Mouse (Mus musculus): ENCODE measurements around the gene Wfdc11.
A peak's percentile ranks its signal among the peaks of the same experiment; 100 is the strongest.
"Not testable (repeated sequence)": the region's sequence is repeated elsewhere in the genome, so short reads cannot be mapped to it uniquely, and the experiment has no call there.

The Wfdc11 gene

GRCm38 (mm10) chr2:164673987-164674386 is at the start of gene Wfdc11:
Gene Wfdc11, minus strand, starts transcription at chr2:164674087.
- no peak for DNase-seq

DNA sequence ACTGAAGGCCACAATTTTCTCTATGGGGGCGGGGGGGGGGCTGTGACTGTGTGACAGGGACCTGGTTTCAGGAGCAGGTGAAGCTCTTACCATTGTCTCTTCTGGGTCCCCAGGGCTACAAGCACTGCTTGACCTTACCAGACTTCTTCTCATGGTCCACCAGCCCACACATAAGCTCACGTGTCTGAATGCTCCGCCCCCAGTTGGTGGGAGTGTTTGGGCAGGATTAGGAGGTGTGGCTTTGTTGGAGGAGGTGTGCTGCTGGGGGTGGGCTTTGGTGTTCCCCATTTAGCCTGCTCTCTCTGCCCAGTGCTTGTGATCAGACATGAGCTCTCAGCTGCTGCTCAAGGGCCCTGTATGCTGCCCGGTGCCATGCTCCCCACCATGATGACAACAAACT is 49.4 kb upstream of the Wfdc11 start:
- DNase-seq: no peak

- not testable (repeated sequence) for DNase-seq
These were observed 42.4 kb upstream of the Wfdc11 start for GRCm38 (mm10) chr2:164716194-164716786.

DNA sequence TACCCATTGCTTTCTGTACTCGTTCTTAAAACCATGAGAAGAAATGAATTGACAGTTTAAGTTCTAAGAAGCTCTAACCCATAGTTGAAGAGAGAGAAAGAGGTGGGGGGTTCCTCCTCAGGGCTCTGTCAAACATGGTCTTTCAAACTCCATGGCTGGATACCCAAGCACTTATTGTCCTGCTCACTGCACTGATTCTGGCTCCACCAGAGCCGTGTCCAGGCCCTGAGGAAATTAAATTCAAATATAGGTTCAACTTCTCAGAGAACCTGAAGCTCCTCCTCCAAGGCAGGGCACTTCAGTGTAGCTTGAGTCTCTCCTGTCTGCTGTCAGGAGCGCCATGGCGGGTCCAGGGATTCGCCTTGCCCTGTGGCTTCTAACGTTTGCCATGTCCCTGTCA is 41.1 kb upstream of the Wfdc11 start, which contains the start of gene Spint5:
Gene Spint5 (plus strand): TSS at position 301 of the 400 bp plus-strand sequence.
- DNase-seq: no peak

- no peak for DNase-seq
These were observed 32.1 kb upstream of the Wfdc11 start for GRCm38 (mm10) chr2:164705991-164706390.

DNA sequence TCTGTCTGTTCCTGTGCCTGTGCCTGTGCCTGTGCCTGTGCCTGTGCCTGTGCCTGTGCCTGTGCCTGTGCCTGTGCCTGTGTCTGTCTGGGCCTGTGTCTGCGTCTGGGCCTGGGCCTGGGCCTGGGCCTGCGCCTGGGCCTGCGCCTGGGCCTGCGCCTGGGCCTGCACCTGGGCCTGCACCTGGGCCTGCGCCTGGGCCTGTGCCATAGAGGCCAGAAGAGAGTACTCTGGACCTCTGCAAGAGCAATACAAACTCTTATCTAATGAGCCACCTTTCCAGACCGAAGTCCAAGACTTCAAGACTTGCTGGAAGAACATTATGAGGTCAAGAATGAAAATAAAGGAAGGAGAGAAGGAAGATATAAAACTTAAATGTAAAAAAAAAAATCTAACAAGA is 31.4 kb upstream of the Wfdc11 start:
- no peak for DNase-seq

GRCm38 (mm10) chr2:164704235-164704634 is 30.3 kb upstream of the Wfdc11 start:
- no peak for DNase-seq

GRCm38 (mm10) chr2:164701761-164702160 is 27.9 kb upstream of the Wfdc11 start:
- no peak for DNase-seq

- no peak for DNase-seq
These were observed 27.1 kb upstream of the Wfdc11 start for GRCm38 (mm10) chr2:164700959-164701358.

DNA sequence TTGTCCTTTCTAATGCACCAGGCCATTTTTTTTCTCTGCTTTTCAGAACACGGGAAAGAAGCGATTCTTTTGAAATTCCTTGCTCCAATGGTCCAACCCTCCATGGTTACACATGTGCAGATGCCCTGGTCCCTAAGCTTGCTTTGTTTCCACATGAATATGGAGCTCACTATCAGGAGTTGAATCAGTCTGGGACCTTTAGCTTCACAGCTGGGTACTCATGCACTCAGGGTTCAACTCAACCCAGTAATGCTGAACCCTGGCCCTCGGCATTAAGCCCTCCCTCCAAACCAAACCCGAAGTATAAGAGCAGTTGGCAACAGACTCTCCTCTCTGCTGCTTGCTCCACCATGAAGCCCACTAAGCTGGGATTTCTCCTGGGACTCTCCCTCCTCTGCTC is 24.3 kb upstream of the Wfdc11 start, which contains the start of gene Spint4:
Gene Spint4 (plus strand): TSS at position 301 of the 400 bp plus-strand sequence.
- no peak for DNase-seq

GRCm38 (mm10) chr2:164684807-164685206 is 10.9 kb upstream of the Wfdc11 start, which contains the start of gene Wfdc13:
Gene Wfdc13, plus strand, starts transcription at chr2:164685107.
- no peak for DNase-seq

GRCm38 (mm10) chr2:164679906-164680305 is 6.0 kb upstream of the Wfdc11 start:
- no peak for DNase-seq

DNA sequence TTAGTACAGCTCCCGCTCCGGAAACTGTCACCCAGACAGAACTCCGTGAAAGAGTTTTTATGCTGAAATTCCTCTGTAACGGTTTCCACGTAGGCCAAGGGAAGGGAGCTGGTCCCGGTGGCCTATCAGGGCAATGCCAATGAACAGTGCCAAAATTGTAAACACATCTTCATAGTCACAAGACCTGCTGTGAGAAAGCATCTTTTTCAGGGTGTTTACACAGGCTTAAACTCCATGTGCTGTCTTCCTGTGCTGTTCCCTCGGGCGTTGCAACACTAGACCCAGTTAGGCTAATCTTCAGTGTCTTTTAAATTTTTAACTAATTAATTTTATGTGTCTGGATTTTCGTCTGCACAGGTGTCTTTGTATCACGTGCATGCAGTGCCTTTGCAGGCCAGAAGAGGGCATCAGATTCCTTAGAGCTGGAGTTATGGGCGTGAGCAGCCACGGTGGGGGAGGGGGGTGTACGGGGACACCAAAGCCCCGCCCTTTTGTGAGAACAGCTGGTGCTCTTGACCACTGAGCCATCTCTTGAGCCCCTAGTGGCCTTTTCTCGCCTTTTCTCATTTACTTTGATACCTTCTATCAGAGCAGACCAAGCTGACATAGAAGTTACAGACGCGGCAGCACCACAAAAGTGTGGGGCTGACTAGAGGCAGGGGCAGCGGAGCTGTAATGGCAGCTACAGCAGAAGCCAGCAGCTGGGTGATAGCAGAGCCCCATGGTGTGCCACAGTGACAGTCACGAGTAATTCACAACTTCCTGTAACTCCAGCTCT is 5.2 kb upstream of the Wfdc11 start:
- DNase-seq: peak; percentile 19

GRCm38 (mm10) chr2:164676916-164677685 is 3.2 kb upstream of the Wfdc11 start:
- DNase-seq: no peak

- DNase-seq: no peak
These were observed 2.2 kb upstream of the Wfdc11 start for GRCm38 (mm10) chr2:164676103-164676502.

DNA sequence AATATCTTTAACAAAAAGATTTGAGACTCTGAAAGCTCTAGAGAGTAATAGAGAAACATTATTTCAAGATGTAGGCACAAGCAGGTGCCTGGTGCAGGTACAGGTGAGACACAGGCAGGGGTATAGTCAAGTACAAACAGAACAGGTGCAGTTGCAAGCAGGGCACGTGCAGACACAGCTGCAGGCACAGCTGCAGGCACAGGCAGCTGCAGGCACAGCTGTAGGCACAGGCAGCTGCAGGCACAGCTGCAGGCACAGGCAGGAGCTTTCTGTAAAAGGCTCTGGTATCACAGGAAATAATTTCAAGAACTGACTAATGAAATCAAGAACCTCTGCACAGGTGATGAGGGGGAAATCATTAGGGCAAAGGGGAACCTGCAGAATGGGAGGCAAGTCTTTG is 2.9 kb downstream of the Wfdc11 start:
- no peak for DNase-seq

DNA sequence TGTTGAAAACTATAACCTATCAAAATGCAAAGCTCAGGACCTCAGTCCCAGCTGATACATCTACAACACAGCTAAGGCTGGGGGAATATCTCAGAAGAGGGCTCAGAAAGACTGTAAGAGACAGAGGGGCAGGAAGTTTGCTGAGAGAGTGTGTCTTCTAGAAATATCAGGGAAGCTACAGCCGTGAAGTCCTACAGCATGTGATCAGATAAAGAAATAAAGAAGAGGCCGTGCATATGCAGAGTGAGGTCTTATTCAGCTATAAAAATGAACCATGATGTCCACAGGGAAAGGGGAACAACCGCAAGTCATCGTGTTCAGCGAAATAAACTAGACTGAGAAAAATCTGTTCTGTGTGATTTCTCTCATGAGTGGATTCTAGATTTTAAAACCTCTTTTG is 3.6 kb downstream of the Wfdc11 start:
- no peak for DNase-seq

DNA sequence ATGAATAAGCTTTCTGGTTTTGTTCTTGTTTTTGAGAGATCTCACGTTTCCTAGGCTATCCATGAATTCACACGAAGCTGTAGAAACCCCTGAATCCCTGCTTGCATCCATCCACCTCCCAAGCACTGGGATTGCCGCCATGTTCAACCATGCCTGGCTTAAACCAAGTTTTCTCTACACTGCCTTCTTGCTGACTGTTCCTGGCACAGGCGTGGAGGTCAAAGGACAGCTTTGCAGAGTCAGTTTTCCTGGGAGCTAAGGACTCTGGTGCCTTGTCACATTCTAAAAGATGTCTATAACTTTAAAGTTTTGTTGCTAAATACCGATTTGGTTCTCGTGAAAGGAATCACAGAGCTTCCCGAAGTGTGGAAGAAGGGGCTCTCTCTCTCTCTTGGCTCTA is 9.0 kb downstream of the Wfdc11 start:
- no peak for DNase-seq

DNA sequence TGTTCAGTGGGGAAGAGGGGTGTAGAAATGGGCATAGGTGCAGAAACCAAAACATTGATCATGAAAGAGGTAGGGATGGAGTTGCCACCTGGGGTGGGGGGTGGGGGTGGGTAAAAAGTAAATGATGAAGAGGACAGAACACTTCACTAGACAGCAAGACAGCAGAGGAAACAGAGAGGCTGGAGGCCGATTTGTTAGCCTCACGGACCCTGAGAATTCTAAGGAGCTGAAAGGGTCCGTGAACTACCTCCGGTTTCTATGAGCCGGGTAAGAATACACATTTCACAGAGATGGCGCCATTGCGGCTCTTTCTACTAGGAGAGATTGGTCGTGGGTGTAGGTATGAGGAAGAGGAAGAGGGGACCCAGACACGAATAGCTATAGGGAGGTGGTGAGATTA is 17.4 kb downstream of the Wfdc11 start, which contains the start of gene Wfdc9:
Gene Wfdc9 (minus strand): TSS at position 101 of the 400 bp plus-strand sequence.
- no peak for DNase-seq

- peak; percentile 12 for DNase-seq
These were observed 18.0 kb downstream of the Wfdc11 start, which contains the start of gene Wfdc10 for GRCm38 (mm10) chr2:164655858-164656257. Gene Wfdc10, plus strand, starts transcription at chr2:164656046.

DNA sequence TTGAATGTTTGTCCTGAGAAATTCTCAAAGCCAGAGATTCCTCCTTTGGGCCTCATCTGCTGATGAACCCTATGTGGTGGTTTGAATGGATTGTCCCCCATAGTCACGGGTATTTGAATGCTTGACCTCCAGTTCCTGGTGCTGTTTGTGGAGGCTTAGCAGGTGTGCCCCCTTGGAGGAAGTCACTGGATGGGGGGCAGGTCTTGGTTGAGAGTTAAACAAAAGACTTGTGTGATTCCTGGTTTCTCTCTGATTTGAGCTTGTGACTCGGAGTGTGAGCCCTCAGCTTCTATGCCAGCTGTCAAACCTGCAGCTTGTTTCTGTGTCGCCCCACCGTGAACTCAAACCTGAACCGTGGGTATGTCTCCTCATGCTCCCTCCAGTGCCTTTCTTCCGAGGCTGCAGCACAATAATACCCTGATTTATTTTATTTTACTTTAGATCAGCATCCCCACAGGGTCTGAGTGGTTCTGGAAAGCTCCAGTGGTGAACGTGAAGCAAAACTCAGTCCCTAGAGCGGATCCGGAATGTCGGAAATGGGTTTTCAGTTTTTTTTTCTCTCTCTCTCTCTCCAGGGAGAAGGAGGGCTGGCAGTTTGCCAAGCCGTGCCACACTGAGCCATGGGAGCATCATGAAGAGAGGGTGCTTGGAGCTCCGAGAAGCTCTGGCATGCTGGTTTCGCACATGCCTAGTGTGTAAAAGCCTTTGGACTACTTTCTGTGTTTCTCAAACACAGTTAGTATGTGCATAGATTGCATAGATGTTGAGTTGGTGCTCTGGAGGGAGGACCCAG is 31.8 kb downstream of the Wfdc11 start:
- DNase-seq: no peak

DNA sequence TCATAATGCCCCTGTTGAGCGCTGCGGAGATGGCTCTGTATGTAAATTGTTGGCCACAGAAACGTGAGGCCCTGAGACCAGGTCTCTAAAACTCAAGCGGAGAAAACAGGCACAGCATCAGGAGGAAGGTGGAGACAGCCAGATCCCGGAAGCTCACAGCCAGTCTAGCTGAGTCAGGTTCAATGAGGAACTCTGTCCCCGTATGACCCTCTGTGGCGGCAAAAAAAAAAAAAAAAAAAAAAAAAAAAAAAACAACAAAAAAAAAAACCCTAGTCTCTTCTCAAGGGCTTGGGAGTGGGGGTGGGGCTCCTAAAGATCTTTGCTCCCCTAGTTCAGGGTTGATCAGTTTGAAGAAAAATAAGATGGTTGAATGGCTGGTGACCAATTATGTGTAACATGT is 32.8 kb downstream of the Wfdc11 start:
- no peak for DNase-seq

DNA sequence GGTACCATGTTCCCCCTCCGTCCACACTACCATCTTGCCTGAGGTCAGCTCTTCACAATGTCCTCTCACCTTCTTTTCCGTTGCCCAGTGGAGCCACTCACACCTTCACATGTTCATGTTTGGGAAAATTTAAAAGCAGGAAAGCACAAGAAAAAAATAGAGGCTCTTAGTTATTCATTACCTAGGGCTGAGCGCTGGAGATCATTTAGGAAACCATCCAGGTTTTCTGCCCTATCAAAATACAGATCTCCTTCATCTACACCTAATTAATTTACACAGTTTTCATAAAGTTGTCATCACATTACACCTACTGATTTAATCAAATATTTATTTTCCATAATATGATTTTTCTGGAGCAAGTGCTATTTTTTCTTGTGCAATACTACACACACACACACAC is 35.2 kb downstream of the Wfdc11 start, which contains the start of gene Wfdc16:
Gene Wfdc16 (minus strand): TSS at position 101 of the 400 bp plus-strand sequence.
- DNase-seq: no peak
